Mouse (Mus musculus) cortical plate, adult 2 months (tissue): ENCODE results near the gene Grhpr.

Source experiments
- CTCF ChIP-seq: fragments of 200-500 bp; IDR thresholded peaks from 2 replicates; pipeline ENCODE4 v1.5.1; 2011; ENCODE audit warnings: mild to moderate bottlenecking, control low read depth, low read length; ENCODE audit not compliant: insufficient read depth; ENCODE audit errors: extremely low read depth
- POLR2A ChIP-seq: fragments of 200-500 bp; IDR thresholded peaks from 2 replicates; pipeline ENCODE4 v1.6.1; 2011; ENCODE audit warnings: mild to moderate bottlenecking, low read length, control low read depth; ENCODE audit not compliant: insufficient read depth; ENCODE audit errors: extremely low read depth

DNA sequence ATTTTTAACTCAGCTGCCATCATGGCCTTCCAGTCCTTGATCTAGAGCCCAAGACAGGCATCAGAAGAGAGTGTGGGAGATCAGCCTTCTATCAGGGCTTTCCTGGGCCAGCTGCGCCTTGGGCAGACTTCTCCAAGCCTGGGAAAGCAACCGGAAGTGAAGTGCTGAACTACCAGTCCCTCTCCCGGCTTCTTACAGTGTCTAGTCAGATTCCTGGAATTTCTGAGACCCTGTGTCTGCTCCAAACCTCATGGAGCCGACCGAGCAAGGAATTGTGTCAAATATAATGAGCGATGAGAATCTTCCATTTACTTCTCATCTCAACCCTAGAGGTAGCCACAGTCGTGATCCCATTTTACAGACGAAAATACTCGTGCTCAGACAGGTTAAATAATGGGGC is 22.4 kb upstream of the Grhpr start:
- TF ChIP-seq CTCF (no peak), POLR2A (no peak)
